Mouse (Mus musculus) right cerebral cortex, postnatal 14 days (tissue): ENCODE results near the gene Scap.
"Not testable (repeated sequence)": the region's sequence is repeated elsewhere in the genome, so short reads cannot be mapped to it uniquely, and the experiment has no call there.

Experiments used
- DNase-seq: peaks from one replicate; pipeline ENCODE4 v3.0.0; 2022

The Scap gene

DNA sequence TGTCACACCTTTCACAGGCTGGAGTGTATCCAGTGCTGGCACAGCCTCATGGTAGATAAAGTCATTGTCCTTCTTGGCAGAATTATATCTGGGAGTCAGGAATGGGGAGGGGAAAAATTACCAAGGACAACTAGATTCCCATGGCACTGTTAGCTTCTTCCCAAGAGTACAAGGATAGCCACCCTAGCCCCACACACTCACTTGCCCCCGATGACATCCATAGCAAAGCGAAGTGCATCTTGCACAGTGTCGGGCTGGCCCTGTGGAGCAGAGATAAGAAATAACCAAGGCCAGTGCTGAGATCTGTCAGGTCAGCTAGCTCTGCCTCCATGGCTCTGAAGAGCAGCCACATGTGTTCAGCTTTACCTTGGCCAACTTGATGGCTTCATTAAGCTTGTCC lies 57.8 kb downstream of the Scap start:
- DNase-seq = no peak

GRCm38 (mm10) chr9:110393295-110393694 lies 60.2 kb downstream of the Scap start:
- no peak for DNase-seq

- DNase-seq = no peak
Observed at GRCm38 (mm10) chr9:110400650-110401049, 67.6 kb downstream of the Scap start.

DNA sequence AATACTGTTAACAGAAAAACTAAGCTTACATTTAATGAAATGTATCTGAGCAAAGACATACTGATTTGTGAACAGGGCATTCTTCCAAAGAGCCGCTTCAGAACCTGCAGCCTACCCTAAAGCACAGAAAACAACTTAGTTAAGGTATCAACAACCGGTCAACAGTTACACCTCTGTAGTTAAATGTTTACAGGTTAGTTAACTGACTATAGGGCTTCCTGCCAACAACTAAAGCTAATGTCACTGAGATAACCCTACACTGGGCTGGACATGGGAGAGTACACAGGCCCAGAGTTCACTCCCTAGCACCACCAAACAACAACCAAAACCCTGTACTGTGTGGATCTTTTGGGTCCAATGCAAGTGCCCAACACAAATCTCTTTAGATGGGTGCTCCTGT lies 69.6 kb downstream of the Scap start:
- DNase-seq = no peak

- not testable (repeated sequence) for DNase-seq
Observed at GRCm38 (mm10) chr9:110403240-110403639, 70.2 kb downstream of the Scap start.

DNA sequence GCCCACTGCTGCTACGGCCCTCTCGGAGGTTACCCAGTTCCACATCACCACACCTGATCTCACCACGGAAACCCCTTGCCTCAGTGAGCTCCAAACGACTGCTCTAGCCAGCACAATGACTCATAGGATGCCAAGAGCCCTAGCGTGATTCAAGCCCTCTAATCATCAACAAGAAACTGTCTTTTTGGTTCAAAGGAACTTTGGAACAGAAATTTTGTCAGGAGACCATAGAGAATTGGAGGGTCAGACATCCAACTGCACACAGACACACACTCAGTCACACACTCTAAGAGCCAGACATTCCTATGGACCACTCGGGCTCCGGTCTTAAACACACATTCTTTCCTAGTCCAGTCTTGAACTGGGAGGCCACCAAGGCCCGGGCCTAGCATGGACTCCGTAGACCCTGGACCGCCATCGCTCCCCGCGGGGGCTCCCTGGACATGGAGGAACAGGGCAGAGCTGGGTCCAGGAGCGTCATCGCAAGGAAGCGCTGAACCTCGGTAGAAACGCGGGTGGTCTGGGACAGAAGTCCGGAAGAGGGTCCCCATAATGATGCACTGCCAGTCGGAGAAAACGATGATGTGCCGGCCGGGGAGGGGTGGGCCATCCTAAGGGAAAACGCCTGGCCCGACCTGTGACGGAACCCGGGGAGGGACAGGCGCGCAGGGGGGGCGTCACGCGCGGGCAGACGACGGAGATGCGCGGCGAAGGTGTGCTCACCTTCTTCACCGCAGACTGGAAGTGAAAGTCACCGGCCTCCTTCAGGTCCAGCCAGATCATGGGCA lies 74.4 kb downstream of the Scap start:
- no peak for DNase-seq

- peak; percentile 94 for DNase-seq
Observed at GRCm38 (mm10) chr9:110408099-110408773, 75.1 kb downstream of the Scap start, which contains the start of gene Ptpn23. Gene Ptpn23, minus strand, starts transcription at chr9:110408213.

- peak; percentile 82 for DNase-seq
Observed at GRCm38 (mm10) chr9:110410908-110411887, 78.1 kb downstream of the Scap start.

- no peak for DNase-seq
Observed at GRCm38 (mm10) chr9:110412926-110413325, 79.8 kb downstream of the Scap start.

DNA sequence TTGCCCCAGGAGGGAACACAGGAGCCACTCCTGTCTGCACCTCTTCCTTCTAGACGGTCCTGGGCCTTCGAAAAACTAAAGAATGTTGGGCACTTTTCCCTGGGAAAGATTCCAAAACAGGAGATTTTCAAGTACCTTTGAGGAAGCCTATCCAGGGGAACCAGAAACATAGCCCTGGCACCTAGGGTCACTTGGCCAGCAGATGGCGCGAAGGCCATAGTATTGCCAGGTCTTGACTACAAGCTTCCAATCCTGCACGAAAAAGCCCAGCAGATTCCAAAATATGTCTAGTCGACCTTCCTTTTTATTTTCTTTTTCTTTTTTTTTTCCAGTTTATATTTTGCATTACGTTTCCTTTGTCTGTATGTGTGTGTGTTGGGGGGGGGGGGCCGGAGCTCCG lies 80.7 kb downstream of the Scap start:
- peak; percentile 35 for DNase-seq

DNA sequence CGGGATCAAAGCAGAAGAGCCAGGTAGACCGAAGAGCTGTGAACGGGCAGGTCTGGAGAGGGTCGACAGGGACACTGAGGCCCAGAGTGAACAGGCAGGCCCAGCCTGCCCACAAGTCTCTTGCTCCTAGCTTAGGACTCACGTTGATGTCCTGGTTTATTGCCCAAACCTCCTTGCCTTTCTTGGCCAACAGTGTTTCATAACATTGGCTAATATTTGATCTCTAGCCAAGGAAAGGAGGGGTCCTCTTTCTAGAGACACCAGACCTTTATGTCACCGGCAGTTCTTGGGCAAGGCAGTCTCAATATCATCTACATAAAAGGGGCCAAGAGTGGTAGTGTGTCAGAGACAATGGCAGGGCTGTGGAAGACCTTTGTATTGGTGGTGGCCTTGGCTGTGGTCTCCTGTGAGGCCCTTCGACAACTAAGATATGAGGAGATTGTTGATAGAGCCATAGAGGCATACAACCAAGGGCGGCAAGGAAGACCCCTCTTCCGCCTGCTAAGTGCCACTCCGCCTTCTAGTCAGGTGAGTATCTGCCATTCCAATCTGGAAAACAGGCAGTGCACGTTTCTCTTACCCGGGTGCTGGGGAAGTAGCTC lies 86.5 kb downstream of the Scap start, which contains the start of gene Ngp:
Gene Ngp, plus strand, starts transcription at position 237 of the 602 bp plus-strand sequence.
- DNase-seq = no peak

DNA sequence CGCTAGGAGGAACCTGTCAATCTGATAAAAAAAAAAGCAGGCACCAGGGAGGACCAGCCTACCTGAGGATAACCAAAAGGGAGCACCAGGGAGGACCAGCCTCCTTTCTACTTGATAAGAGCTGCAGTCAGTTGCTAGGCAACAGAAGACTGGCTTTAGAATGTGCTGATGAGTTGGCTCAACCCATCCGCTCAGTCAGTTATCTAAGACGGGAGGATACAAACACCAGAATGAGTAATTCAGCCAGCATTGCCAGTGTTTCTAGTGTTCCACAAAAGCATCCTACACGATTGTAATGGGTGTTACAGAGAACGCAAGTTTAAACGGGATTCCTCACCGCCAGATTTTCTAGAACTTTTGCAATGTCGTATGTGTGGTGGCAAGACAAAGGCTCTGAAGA lies 98.2 kb downstream of the Scap start:
- no peak for DNase-seq

GRCm38 (mm10) chr9:110433045-110433444 lies 100.0 kb downstream of the Scap start:
- no peak for DNase-seq
